Mouse (Mus musculus) monocyte, adult 59 days (primary cell): ENCODE data around the gene Agfg1. TPM values are rescaled to one million over a fixed set of nuclear protein-coding genes. Genes with fewer than 3 reads are reported as not detected.

Source experiments
- total RNA-seq, 2 experiments: library from RNA; stranded (reverse); gene quantifications; one replicate each; pipeline ENCODE4 v1.2.4; 2023

Agfg1 gene
- total RNA-seq = 10 to 100 TPM; 50.7 to 57.1 TPM

DNA sequence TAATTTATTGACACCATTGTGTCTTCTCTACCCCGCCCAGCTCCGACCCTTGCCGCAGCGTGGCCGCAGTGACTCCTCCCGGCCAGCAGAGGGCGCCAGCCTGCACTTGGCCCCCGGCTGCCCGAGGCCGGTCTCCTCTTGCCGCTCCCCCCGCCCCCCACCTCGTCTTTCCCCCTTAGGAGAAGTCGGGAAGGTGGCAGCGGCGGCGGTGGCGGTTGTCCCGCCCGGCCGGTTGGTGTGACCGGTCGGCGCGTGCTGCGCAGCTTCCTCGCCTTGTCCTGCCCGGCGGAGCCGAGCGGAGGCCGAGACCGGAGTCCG lies at the start of gene Agfg1:
Gene Agfg1 (plus strand): TSS at position 188 of the 318 bp plus-strand sequence.

GRCm38 (mm10) chr1:82913025-82913424 lies 73.7 kb downstream of the Agfg1 start, which contains the start of gene A030005L19Rik:
Gene A030005L19Rik (plus strand): TSS chr1:82913325.

DNA sequence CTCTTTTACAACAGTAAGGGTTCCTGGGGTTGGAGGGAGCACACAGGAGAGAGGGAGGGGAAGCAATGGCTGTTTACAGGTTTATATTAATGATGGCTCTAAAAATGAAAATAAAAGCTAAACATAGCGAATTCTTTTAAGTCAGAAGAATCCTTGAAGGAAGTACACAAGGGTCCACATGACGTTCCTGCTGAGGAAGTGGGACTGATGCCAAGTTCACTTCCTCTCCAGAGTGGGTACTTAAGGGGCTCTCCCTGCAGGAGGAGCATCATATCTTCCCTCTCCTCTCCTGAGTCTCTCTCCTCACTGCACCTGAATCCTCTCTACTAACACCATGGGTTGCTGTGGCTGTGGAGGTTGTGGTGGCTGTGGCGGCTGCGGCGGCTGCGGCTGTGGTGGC lies 85.4 kb downstream of the Agfg1 start, which contains the start of gene A030014E15Rik:
Gene A030014E15Rik (plus strand): TSS at position 268 of the 400 bp plus-strand sequence.

GRCm38 (mm10) chr1:82931326-82931725 lies 92.0 kb downstream of the Agfg1 start, which contains the start of gene Gm6217:
Gene Gm6217 (minus strand): TSS chr1:82931399.

DNA sequence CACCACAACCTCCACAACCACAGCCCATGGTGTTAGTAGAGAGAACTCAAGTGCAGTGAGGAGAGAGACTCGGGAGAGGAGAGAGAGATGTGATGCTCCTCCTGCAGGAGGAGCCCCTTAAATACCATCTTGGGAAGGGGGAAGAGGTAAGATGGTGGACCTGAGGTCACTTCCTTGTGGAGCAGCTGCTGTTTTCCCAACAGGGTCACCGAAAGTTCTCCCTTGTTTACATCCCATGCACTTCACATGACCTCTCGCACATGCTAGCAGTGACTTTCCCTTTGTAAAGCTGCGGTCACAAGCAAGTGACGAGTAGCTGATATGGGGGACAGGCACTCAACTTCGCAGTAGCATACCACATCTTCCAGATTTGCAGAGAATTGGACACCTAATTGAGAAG lies 104.0 kb downstream of the Agfg1 start, which contains the start of gene A030003K21Rik:
Gene A030003K21Rik (minus strand): TSS at position 94 of the 400 bp plus-strand sequence.

Other genes with a start within 250 kb of the Agfg1 start
- 10 to 100 TPM; 87.2 to 99.4 TPM for gene Mff, start 114.6 kb upstream of the Agfg1 start, total RNA-seq
- gene Tm4sf20, start 71.0 kb upstream of the Agfg1 start, total RNA-seq = not detected
- not detected for gene Gm47791, start 68.2 kb upstream of the Agfg1 start, total RNA-seq
- gene A030005L19Rik, start 73.8 kb downstream of the Agfg1 start, total RNA-seq = under 1 TPM in 1 of 2 experiments, not detected in 1; 0.63 TPM
- not detected for gene A030014E15Rik, start 85.4 kb downstream of the Agfg1 start, total RNA-seq
- gene Gm6217, start 91.9 kb downstream of the Agfg1 start, total RNA-seq = not detected
- not detected for gene A030003K21Rik, start 103.9 kb downstream of the Agfg1 start, total RNA-seq
- gene Gm7544, start 116.5 kb downstream of the Agfg1 start, total RNA-seq = not detected
- gene Gm47955, start 120.8 kb downstream of the Agfg1 start, total RNA-seq = not detected
- not detected for gene Gm47959, start 161.1 kb downstream of the Agfg1 start, total RNA-seq
- not detected for gene Slc19a3, start 199.0 kb downstream of the Agfg1 start, total RNA-seq
- gene Krtap28-10, start 203.0 kb downstream of the Agfg1 start, total RNA-seq = not detected
- not detected for gene Gm47969, start 205.4 kb downstream of the Agfg1 start, total RNA-seq
- gene A030005K14Rik, start 219.9 kb downstream of the Agfg1 start, total RNA-seq = not detected
- not detected for gene Krtap28-13, start 221.4 kb downstream of the Agfg1 start, total RNA-seq